ENCODE assay signal across 7 mouse cellular contexts in genomic region chr6:24955946-24956585, GRCm38 (mm10). TPM values are rescaled to one million over a fixed set of nuclear protein-coding genes. Genes with fewer than 3 reads are reported as not detected.
DNase-seq lines count a peak whose midpoint lies in the region; ATAC-seq lines count a peak whose summit lies in the region.

Tmem229a (minus strand) TSS chr6:24956297.

- no peaks in the 10 kb centered on the region for H3K27me3 ChIP-seq in hindbrain, embryonic 16.5 days (replicated peaks; ENCODE audit: control insufficient read depth, insufficient read depth, low read length)
- 0 out of 2 replicates have a peak, but pooled peaks cover 3% of the 10 kb centered on the region for H3K27me3 ChIP-seq in stomach, embryonic 14.5 days (ENCODE audit: control insufficient read depth, insufficient read depth, low read length)

- ATAC-seq in hindbrain, embryonic 16.5 days: peak; percentile 94
- peak; percentile 75 for ATAC-seq in stomach, embryonic 14.5 days (ENCODE audit: insufficient number of reproducible peaks, insufficient read depth, low FRiP score, low read depth)

- H3K4me2 ChIP-seq in hindbrain, embryonic 16.5 days (ENCODE audit: low read length): peak within 1 kb of the TSS; percentile 93
- H3K4me2 ChIP-seq in stomach, embryonic 14.5 days (replicated peaks; ENCODE audit: low read depth, low read length): peak within 1 kb of the TSS; percentile 93

- H3K9ac ChIP-seq in hindbrain, embryonic 16.5 days (ENCODE audit: low read depth, low read length): peak within 1 kb of the TSS; percentile 92
- H3K9ac ChIP-seq in stomach, embryonic 14.5 days (replicated peaks; ENCODE audit: low read depth, low read length): peak within 1 kb of the TSS; percentile 25

- no peaks in the 10 kb centered on the region; the same call in 1 of the 2 replicates for H3K36me3 ChIP-seq in hindbrain, embryonic 16.5 days (ENCODE audit: control insufficient read depth, insufficient read depth, low read length)
- no peaks in the 10 kb centered on the region for H3K36me3 ChIP-seq in stomach, embryonic 14.5 days (ENCODE audit: control insufficient read depth, insufficient read depth, low read length)

- peaks cover 3% of the 10 kb centered on the region; the same call in 1 of the 2 replicates for H3K4me1 ChIP-seq in hindbrain, embryonic 16.5 days (ENCODE audit: control insufficient read depth, insufficient read depth, low read depth, low read length)
- H3K4me1 ChIP-seq in stomach, embryonic 14.5 days (ENCODE audit: control insufficient read depth, insufficient read depth, low read length): no peaks in the 10 kb centered on the region

- under 1% methylated on average over 42 of the region's 46 CpGs for WGBS in hindbrain, embryonic 16.5 days
- under 1% methylated on average over 41 of the region's 46 CpGs for WGBS in stomach, embryonic 14.5 days

- H3K9me3 ChIP-seq in hindbrain, embryonic 16.5 days (ENCODE audit: control insufficient read depth, low read length): no peaks in the 10 kb centered on the region
- no peaks in the 10 kb centered on the region for H3K9me3 ChIP-seq in stomach, embryonic 14.5 days (ENCODE audit: control insufficient read depth, low read depth, low read length)

- peak within 1 kb of the TSS; percentile 74 for H3K4me3 ChIP-seq in hindbrain, embryonic 16.5 days (ENCODE audit: low read length)
- peak within 1 kb of the TSS; percentile 45 for H3K4me3 ChIP-seq in stomach, embryonic 14.5 days (ENCODE audit: low read depth, low read length)

- peak within 1 kb of the TSS; percentile 94 for H3K27ac ChIP-seq in hindbrain, embryonic 16.5 days (ENCODE audit: low read depth, low read length)
- no peak within 1 kb of the TSS for H3K27ac ChIP-seq in stomach, embryonic 14.5 days (ENCODE audit: low read length)

- peak; percentile 53 for DNase-seq in adrenal gland, postnatal 14 days
- DNase-seq in cerebellum, postnatal 14 days: peak; percentile 81 to 87
- peak; percentile 51 to 55 for DNase-seq in frontal cortex, postnatal 25 days (ENCODE audit: low spot score in 2 of 2)
- peak; percentile 67 for DNase-seq in left cerebral cortex, adult 11 months (ENCODE audit: low spot score)
- DNase-seq in mesoderm, embryonic 11.5 days (ENCODE audit: low read depth, low spot score): peak; percentile 54

RNA-seq across cellular contexts. Expression of gene Tmem229a, which starts in this region (rescaled TPM):
- total RNA-seq in adrenal gland, postnatal 14 days (2021): 0.33 and 0.38 TPM in 2 replicates
- 5.4 and 5.6 TPM in 2 replicates for polyA plus RNA-seq in hindbrain, embryonic 16.5 days (2015; fragmentation: Nextera tagmentation; extraction: Ambion mirVana)
- polyA plus RNA-seq in stomach, embryonic 14.5 days (2014; fragmentation: Nextera tagmentation; extraction: Ambion mirVana): 1.0 TPM in 2 replicates

Comparison
In these comparisons a context has a peak if more than half of its experiments do, and no peak if none do; other contexts are left out.
1. Peak in DNase-seq in adrenal gland, postnatal 14 days; RNA of the gene not detected or under 1 TPM.